Mouse (Mus musculus) lung, postnatal 0 days (tissue): ENCODE measurements around the gene Ocrl.

Experiments
- CTCF ChIP-seq: IDR thresholded peaks from 2 replicates; pipeline ENCODE4 v1.5.1; 2016; ENCODE audit warnings: antibody characterized with exemption, mild to moderate bottlenecking
- EP300 ChIP-seq: IDR thresholded peaks from 2 replicates; pipeline ENCODE4 v1.6.1; 2016; ENCODE audit warnings: antibody characterized with exemption, mild to moderate bottlenecking, control low read depth

DNA sequence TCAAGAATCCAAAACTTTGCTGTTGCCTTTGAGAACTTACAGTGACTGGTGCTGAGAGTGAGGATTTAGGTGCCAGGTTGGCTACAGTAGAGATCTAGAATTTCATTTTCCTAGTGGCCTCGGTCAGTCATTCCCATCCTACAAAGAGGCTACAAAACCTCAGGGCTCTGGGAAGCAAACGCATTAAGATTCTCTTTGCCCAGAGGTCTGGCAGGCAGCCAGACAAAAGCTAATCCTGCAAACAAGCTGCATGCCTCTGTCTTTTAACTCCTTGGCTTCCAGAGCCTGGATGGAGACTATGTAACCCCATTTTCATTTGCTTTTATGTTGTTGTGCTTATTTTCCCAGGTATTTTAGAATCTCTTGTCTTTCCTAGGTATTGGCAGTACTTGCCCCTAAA lies 25.6 kb downstream of the Ocrl start:
- TF ChIP-seq CTCF (no peak), EP300 (no peak)
